Mouse (Mus musculus): ENCODE results near the gene Ciao2a.
A peak's percentile ranks its signal among the peaks of the same experiment; 100 is the strongest.

- TF ChIP-seq CTCF (IDR thresholded peaks at IDR 0.05; ENCODE audit: control insufficient read depth, insufficient read depth, low read length): no peak
- TF ChIP-seq POLR2A (IDR thresholded peaks at IDR 0.05; ENCODE audit: borderline replicate concordance, control insufficient read depth, low read depth, low read length): peak; percentile 96
Measured at GRCm38 (mm10) chr9:66124681-66125542, 1.5 kb upstream of the Ciao2a start.

Measured in bone marrow, adult 2 months (tissue).